Mouse (Mus musculus): Measurements from ENCODE around the gene Gpsm1. TPM values are rescaled to one million over a fixed set of nuclear protein-coding genes. Genes with fewer than 3 reads are reported as not detected.

Gpsm1 gene
- polyA plus RNA-seq, 1 experiment from 2014 or later = 65.0 TPM

DNA sequence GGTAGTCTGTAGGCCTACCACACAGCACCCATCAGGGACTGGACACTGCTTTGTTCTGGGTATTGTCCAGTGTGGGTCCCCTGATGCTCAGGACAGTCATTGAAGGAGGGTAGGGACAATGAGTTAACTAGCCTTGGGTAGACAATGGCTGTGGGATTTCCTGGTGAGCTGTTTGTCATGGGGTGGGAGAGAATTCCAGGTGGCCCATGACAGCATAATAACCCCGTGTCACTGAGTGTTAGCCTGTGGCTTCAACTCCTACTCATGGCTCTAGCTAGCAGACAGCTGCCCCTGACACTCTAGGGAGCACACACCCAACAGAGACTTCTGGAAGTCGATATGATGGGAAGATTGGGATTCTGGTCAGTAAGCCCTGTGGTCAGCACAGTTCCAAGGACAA lies 20.9 kb upstream of the Gpsm1 start, which contains the start of gene Ccdc187:
TSS of gene Ccdc187 (minus strand) at position 101 of the 400 bp plus-strand sequence.
- Histone ChIP-seq H3K4me2 (ENCODE audit: low read depth) (no peak within 1 kb of the TSS), H3K36me3 (ENCODE audit: control insufficient read depth, insufficient read depth, low read length) (no peaks in the 10 kb centered on the region), H3K9ac (ENCODE audit: low read length) (no peak within 1 kb of the TSS), H3K4me1 (ENCODE audit: control insufficient read depth, insufficient read depth, low read length) (peaks cover 9% of the 10 kb centered on the region; the same call in 1 of the 2 replicates), H3K9me3 (ENCODE audit: control insufficient read depth, low read length) (no peaks in the 10 kb centered on the region), H3K27me3 (ENCODE audit: control insufficient read depth, insufficient read depth, low read length) (no peaks in the 10 kb centered on the region), H3K27ac (ENCODE audit: low read depth, low read length) (no peak within 1 kb of the TSS), H3K4me3 (ENCODE audit: low read depth, low read length) (no peak within 1 kb of the TSS)
- 61% methylated on average over 2 of the region's 2 CpGs for WGBS
- ATAC-seq (ENCODE audit: insufficient read depth, low FRiP score, low TSS enrichment) (no peak), DNase-seq (ENCODE audit: low spot score) (peak; percentile 6)

GRCm38 (mm10) chr2:26296606-26297195 lies 18.6 kb upstream of the Gpsm1 start:
- no peak overlapping the region for H3K4me3 ChIP-seq (ENCODE audit: low read depth, low read length)
- WGBS = 50% methylated on average over 6 of the region's 6 CpGs
- peak overlapping the region; percentile 11; the same call in 1 of the 2 replicates for H3K9ac ChIP-seq (ENCODE audit: low read length)
- ATAC-seq (ENCODE audit: insufficient read depth, low FRiP score, low TSS enrichment) = no peak
- no peaks in the 10 kb centered on the region for H3K36me3 ChIP-seq (ENCODE audit: control insufficient read depth, insufficient read depth, low read length)
- H3K4me1 ChIP-seq (ENCODE audit: control insufficient read depth, insufficient read depth, low read length) = peaks cover 9% of the 10 kb centered on the region; the same call in 1 of the 2 replicates
- no peak overlapping the region for H3K27ac ChIP-seq (ENCODE audit: low read depth, low read length)
- H3K9me3 ChIP-seq (ENCODE audit: control insufficient read depth, low read length) = no peaks in the 10 kb centered on the region
- DNase-seq (ENCODE audit: low spot score) = peak; percentile 9
- H3K4me2 ChIP-seq (ENCODE audit: low read depth) = no peak overlapping the region
- no peaks in the 10 kb centered on the region for H3K27me3 ChIP-seq (ENCODE audit: control insufficient read depth, insufficient read depth, low read length)

GRCm38 (mm10) chr2:26298208-26298855 lies 17.0 kb upstream of the Gpsm1 start:
- Histone ChIP-seq H3K9me3 (ENCODE audit: control insufficient read depth, low read length) (no peaks in the 10 kb centered on the region), H3K36me3 (ENCODE audit: control insufficient read depth, insufficient read depth, low read length) (no peaks in the 10 kb centered on the region), H3K27me3 (ENCODE audit: control insufficient read depth, insufficient read depth, low read length) (no peaks in the 10 kb centered on the region), H3K9ac (ENCODE audit: low read length) (peak overlapping the region; percentile 35), H3K27ac (ENCODE audit: low read depth, low read length) (peak overlapping the region; percentile 68), H3K4me2 (ENCODE audit: low read depth) (no peak overlapping the region), H3K4me3 (ENCODE audit: low read depth, low read length) (no peak overlapping the region), H3K4me1 (ENCODE audit: control insufficient read depth, insufficient read depth, low read length) (peaks cover 9% of the 10 kb centered on the region; the same call in 1 of the 2 replicates)
- DNase-seq (ENCODE audit: low spot score) (peak; percentile 66), ATAC-seq (ENCODE audit: insufficient read depth, low FRiP score, low TSS enrichment) (peak; percentile 67)
- WGBS = 8% methylated on average over 10 of the region's 10 CpGs

DNA sequence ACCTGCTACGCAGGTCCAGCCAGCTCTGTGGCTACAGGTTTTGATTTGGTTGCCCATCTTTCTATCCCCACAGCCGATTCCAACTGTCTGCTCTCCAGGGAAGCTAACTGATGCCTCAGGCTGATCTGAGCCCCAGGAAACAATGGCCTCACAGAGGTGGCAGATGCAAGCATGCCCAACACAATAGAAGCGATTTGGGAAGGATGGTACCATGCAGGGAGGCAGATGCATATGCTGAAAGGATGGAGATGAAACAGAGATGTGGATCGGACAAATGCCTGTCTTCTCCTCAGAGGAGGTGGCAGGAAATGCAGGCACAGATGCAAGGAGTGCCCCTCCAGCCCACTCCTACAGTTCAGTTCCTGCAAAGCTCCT lies 16.5 kb upstream of the Gpsm1 start:
- H3K9ac ChIP-seq (ENCODE audit: low read length) = peak overlapping the region; percentile 39; the same call in 1 of the 2 replicates
- H3K9me3 ChIP-seq (ENCODE audit: control insufficient read depth, low read length) = no peaks in the 10 kb centered on the region
- no peaks in the 10 kb centered on the region for H3K27me3 ChIP-seq (ENCODE audit: control insufficient read depth, insufficient read depth, low read length)
- H3K27ac ChIP-seq (ENCODE audit: low read depth, low read length) = peak overlapping the region; percentile 68
- ATAC-seq (ENCODE audit: insufficient read depth, low FRiP score, low TSS enrichment) (peak; percentile 51), DNase-seq (ENCODE audit: low spot score) (peak; percentile 62)
- H3K4me1 ChIP-seq (ENCODE audit: control insufficient read depth, insufficient read depth, low read length) = peaks cover 9% of the 10 kb centered on the region; the same call in 1 of the 2 replicates
- H3K4me3 ChIP-seq (ENCODE audit: low read depth, low read length) = no peak overlapping the region
- H3K4me2 ChIP-seq (ENCODE audit: low read depth) = no peak overlapping the region
- no peaks in the 10 kb centered on the region for H3K36me3 ChIP-seq (ENCODE audit: control insufficient read depth, insufficient read depth, low read length)
- WGBS = 8% methylated on average over 4 of the region's 4 CpGs

GRCm38 (mm10) chr2:26299336-26299735 lies 16.0 kb upstream of the Gpsm1 start:
- H3K4me1 ChIP-seq (ENCODE audit: control insufficient read depth, insufficient read depth, low read length) = peaks cover 9% of the 10 kb centered on the region; the same call in 1 of the 2 replicates
- ATAC-seq (ENCODE audit: insufficient read depth, low FRiP score, low TSS enrichment) (no peak), DNase-seq (ENCODE audit: low spot score) (no peak)
- no peak overlapping the region for H3K4me2 ChIP-seq (ENCODE audit: low read depth)
- no peaks in the 10 kb centered on the region for H3K9me3 ChIP-seq (ENCODE audit: control insufficient read depth, low read length)
- H3K27me3 ChIP-seq (ENCODE audit: control insufficient read depth, insufficient read depth, low read length) = no peaks in the 10 kb centered on the region
- no peak overlapping the region for H3K4me3 ChIP-seq (ENCODE audit: low read depth, low read length)
- peak overlapping the region; percentile 68 for H3K27ac ChIP-seq (ENCODE audit: low read depth, low read length)
- no peaks in the 10 kb centered on the region for H3K36me3 ChIP-seq (ENCODE audit: control insufficient read depth, insufficient read depth, low read length)
- no peak overlapping the region for H3K9ac ChIP-seq (ENCODE audit: low read length)
- WGBS = 31% methylated on average over 7 of the region's 7 CpGs

DNA sequence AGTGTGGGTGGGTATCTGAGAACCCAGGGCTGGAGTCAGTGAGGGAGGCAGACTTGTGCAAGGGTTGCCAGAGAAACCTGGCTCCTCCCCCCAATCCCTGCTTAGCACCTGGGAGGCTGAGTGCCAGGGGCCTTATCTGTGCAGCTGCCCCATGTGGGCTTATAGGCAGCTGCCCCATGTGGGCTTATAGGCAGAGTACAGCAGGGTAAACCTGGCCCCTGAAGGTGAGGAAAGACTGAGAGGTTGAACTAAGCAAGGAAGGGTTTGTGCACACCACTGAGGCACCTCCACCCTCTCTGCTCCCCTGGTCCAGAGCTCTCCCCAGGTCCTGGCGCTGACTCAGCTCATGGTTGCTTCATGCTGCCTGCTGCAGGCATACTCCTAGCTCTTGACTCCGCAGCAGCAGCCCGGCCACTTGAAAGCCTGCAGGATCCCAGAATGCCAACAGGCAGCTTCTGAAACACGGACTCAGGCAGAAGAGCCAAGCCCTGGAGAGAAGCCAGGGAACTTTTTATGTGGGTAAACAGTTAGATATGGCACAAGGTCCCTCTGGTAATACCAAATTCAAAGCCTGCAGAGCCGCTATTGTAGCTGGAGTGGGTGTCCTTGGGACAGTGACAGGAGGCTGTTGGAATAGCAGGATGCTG lies 15.0 kb upstream of the Gpsm1 start:
- Histone ChIP-seq H3K27me3 (ENCODE audit: control insufficient read depth, insufficient read depth, low read length) (no peaks in the 10 kb centered on the region), H3K36me3 (ENCODE audit: control insufficient read depth, insufficient read depth, low read length) (no peaks in the 10 kb centered on the region), H3K4me3 (ENCODE audit: low read depth, low read length) (no peak overlapping the region), H3K9me3 (ENCODE audit: control insufficient read depth, low read length) (no peaks in the 10 kb centered on the region), H3K4me1 (ENCODE audit: control insufficient read depth, insufficient read depth, low read length) (peaks cover 9% of the 10 kb centered on the region; the same call in 1 of the 2 replicates), H3K27ac (ENCODE audit: low read depth, low read length) (no peak overlapping the region), H3K9ac (ENCODE audit: low read length) (no peak overlapping the region), H3K4me2 (ENCODE audit: low read depth) (no peak overlapping the region)
- DNase-seq (ENCODE audit: low spot score) (peak; percentile 8), ATAC-seq (ENCODE audit: insufficient read depth, low FRiP score, low TSS enrichment) (no peak)
- WGBS = 52% methylated on average over 5 of the region's 5 CpGs

DNA sequence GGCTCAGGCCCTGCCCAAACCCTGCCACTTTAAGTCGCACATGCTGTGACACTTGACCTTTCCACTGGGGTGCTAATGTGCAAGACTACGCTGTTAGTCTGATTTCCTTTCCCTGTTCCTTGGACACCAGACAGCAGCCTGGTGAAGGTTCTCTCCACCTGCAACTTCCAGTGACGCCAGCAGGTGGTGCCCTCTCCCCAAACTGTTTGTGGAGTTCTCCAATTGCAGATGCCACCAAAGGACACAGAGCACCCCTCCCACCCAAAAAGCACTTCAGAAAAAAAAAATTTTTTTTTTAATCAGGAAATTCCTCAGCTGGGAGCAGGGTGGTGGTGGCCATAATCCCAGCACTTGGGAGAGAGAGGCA lies 14.5 kb upstream of the Gpsm1 start:
- no peaks in the 10 kb centered on the region for H3K9me3 ChIP-seq (ENCODE audit: control insufficient read depth, low read length)
- H3K4me3 ChIP-seq (ENCODE audit: low read depth, low read length) = no peak overlapping the region
- H3K27ac ChIP-seq (ENCODE audit: low read depth, low read length) = no peak overlapping the region
- H3K4me1 ChIP-seq (ENCODE audit: control insufficient read depth, insufficient read depth, low read length) = peaks cover 9% of the 10 kb centered on the region; the same call in 1 of the 2 replicates
- no peak for ATAC-seq (ENCODE audit: insufficient read depth, low FRiP score, low TSS enrichment)
- no peaks in the 10 kb centered on the region for H3K36me3 ChIP-seq (ENCODE audit: control insufficient read depth, insufficient read depth, low read length)
- H3K4me2 ChIP-seq (ENCODE audit: low read depth) = no peak overlapping the region
- DNase-seq (ENCODE audit: low spot score) = peak; percentile 85
- no peaks in the 10 kb centered on the region for H3K27me3 ChIP-seq (ENCODE audit: control insufficient read depth, insufficient read depth, low read length)
- no peak overlapping the region for H3K9ac ChIP-seq (ENCODE audit: low read length)
- WGBS = 0% methylated on average over 3 of the region's 3 CpGs

GRCm38 (mm10) chr2:26302005-26302503 lies 13.3 kb upstream of the Gpsm1 start:
- no peaks in the 10 kb centered on the region for H3K9me3 ChIP-seq (ENCODE audit: control insufficient read depth, low read length)
- H3K4me1 ChIP-seq (ENCODE audit: control insufficient read depth, insufficient read depth, low read length) = peaks cover 9% of the 10 kb centered on the region; the same call in 1 of the 2 replicates
- no peak overlapping the region for H3K4me2 ChIP-seq (ENCODE audit: low read depth)
- ATAC-seq (ENCODE audit: insufficient read depth, low FRiP score, low TSS enrichment) = no peak
- H3K9ac ChIP-seq (ENCODE audit: low read length) = no peak overlapping the region
- peak; percentile 4 for DNase-seq (ENCODE audit: low spot score)
- no peaks in the 10 kb centered on the region for H3K36me3 ChIP-seq (ENCODE audit: control insufficient read depth, insufficient read depth, low read length)
- WGBS = 92% methylated on average over 10 of the region's 10 CpGs
- H3K27ac ChIP-seq (ENCODE audit: low read depth, low read length) = no peak overlapping the region
- H3K27me3 ChIP-seq (ENCODE audit: control insufficient read depth, insufficient read depth, low read length) = no peaks in the 10 kb centered on the region
- H3K4me3 ChIP-seq (ENCODE audit: low read depth, low read length) = no peak overlapping the region
